Mouse (Mus musculus) neural tube, embryonic 10.5 days (tissue): ENCODE measurements at regions not wholly inside any gene's neighbourhood (a gene's known extent, or its start where the extent isn't known, plus 50 kb on each side); places are given as distances from the start of the nearest gene placed in this dataset.

Experiments used
- DNase-seq: peaks from one replicate; pipeline ENCODE4 v3.0.0-alpha.2; 2017; ENCODE audit warnings: low spot score; ENCODE audit errors: extremely low spot score

- no peak for DNase-seq
Measured at GRCm38 (mm10) chr4:69753086-69753485, 657.2 kb downstream of the Cdk5rap2 start.

GRCm38 (mm10) chr4:69739833-69740510 is 670.3 kb downstream of the Cdk5rap2 start:
- no peak for DNase-seq
